Mouse (Mus musculus) lung, postnatal 36 days (tissue): ENCODE measurements at regions not wholly inside any gene's neighbourhood (a gene's known extent, or its start where the extent isn't known, plus 50 kb on each side); places are given as distances from the start of the nearest gene placed in this dataset.
A peak's percentile ranks its signal among the peaks of the same experiment; 100 is the strongest.

Experiments used
- DNase-seq: peaks from one replicate; pipeline ENCODE4 v3.0.0; 2022; ENCODE audit warnings: mixed read lengths

DNA sequence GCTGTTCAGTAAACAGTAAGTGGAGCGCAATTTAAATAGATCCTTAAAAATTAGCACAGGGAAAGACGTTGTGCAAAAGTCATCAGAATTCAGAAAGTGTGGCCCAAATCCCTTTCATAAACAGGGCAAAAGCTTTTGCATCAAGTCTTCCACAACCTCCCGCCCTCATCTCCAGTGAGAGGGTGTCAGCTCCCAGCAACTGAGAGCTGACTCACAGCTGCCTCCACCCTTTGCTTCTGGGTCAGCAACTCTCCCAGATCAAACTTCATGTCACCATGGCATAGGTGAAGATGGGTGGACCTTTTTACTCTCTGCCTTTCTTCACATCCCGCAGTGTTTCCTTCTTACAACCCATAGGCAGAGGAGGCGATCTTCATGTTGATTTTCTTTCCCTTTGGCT is 768.0 kb downstream of the Gm826 start:
- DNase-seq: no peak

- DNase-seq: peak; percentile 38
Measured at GRCm38 (mm10) chr2:159566461-159566860, 767.5 kb downstream of the Gm826 start.

DNA sequence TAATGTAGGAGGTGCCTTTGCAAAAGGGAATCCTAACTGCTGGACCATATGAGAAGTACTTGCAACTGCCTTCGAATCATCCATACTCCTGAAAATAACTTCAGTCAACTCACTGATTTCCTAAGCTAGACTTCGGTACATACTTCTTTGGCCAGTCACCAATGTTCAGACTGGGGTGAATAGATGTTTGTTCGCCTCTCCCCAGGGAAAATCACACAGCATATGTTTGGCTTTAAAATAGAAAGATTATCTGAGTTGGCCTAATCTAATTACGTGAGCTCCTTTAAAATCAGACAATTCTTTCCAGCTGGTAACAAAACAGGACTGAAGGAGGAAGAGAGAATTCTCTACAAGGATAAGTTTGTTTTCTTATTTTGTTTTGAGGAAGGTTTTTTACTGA is 765.6 kb downstream of the Gm826 start:
- DNase-seq: no peak

GRCm38 (mm10) chr2:159571862-159572261 is 762.1 kb downstream of the Gm826 start:
- no peak for DNase-seq

GRCm38 (mm10) chr2:159575271-159575670 is 758.7 kb downstream of the Gm826 start:
- no peak for DNase-seq

DNA sequence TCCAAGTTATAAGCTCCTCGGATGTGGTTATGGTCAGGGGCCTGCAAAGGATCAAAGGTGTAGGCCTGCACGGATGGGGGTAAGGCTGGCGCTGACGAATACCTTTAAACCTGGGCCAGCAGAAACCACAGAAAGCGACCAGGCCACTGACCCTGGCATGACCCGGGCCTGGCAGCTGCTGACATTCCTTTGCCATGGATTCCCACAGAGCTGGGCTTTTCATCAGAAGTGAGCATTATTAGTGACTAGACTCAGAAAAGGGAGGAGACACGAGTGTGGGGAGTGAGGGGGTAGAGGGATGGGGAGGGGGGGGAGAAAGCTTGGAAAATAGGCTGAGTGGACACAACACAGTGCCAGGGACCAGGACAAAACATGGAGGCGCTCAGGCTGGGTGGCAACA is 750.9 kb downstream of the Gm826 start:
- no peak for DNase-seq

DNA sequence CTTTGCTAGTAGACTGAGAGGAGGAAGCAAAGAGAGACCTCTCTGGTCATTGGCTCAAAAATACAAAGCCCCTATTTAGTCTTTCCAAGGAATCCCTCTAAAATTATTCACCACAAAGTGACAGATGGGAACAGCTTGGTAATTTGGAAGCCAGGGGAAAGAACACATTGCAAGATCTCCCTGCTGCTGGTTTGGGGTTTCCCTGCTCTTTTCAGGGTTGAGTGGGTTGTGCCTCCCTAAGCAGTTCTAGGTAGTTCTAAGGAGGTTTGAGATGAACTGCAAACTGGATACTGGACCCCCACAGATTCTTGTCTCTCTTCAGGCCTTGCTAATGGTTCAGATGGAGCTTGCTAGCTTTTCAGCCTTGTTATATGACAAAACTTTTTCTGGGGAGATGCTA is 749.3 kb downstream of the Gm826 start:
- no peak for DNase-seq

DNA sequence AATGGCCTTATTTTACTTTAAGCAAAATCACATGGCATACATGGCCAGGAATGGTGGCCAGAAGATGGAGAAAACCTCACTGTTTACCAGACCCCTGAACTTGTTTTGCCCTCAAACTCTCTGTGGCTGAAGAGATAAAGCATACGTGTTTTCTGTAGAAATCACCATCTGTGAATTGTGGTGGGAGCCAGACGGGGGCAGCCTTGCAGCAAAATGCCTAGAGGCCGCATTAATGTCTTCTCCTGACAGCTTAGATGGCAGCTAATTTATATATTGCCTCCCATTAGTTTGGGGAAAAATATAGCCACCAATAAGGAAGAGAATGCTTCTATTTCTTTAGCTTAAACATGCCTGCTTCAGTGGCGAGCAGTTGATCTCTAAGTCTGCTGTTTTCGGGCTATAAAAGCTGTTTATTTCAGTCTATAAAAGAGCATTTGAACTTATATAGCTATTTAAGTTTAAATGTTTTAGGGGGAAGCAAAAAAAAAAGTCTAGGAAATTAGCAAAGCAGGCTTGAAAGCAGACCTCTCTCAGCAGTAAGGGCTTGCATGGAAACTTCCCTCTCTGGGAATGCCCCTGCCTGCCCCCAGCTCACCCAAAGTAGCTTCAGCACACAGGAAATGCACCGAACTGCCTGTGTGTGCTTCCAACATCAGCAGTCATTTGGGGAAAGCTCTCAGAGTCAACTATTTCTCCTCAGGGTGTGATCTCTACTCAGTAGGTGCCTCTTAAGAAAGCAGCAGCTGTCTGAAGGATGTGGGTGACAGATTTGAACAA is 747.1 kb downstream of the Gm826 start:
- DNase-seq: no peak

DNA sequence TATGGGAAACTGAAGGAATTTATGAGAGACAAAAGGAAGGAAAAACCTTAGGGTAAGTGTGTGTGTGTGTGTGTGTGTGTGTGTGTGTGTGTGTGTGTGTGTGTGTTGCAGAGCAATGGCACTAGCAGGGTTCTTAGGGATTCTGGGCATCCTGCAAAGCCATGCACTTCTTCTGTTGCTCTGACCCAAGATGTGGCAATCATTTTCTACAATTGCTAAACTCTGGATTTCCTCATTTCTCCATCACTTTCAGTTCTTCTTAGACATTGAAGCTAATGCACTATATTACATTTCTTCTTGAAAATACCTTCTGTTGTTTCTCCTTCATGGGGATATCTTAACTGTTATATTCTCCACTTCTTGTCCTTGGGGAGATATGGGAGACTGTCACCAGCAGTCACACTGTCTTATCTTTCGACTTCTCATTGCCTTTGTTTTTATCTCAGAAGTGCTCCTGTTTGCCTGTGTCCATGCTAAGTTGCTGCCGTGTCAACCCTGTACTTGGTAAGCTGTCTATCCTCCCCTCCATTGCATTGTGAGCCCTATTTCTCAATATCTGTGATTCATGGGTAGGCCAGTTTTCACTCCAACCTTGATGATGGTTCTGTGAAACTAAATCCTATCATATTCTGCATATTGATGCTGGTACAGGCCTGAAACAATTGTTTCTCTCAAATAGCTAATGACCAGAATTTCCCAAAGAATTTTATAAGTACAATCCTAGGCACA is 742.4 kb downstream of the Gm826 start:
- DNase-seq: no peak

- DNase-seq: peak; percentile 6
Measured at GRCm38 (mm10) chr2:159592841-159593240, 741.1 kb downstream of the Gm826 start.

DNA sequence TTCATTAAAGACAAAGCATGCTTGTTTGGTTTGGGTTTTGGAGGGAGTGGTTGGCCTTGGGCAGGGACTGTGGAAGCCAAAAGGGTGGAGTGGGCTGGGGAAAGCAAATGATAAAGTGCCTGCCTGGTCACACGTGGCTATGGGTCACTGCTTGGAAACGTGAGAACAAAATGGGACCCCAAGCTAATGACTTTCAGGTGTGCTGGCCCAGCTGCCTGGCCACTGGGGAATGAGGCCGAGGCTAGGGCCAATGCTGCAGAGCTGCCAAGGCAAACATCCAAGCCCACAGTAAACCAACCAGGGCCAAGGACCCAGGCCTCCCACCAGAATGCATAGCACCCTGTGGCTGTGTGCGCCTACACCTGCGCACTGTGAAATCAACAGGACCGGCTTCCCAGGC is 737.7 kb downstream of the Gm826 start:
- no peak for DNase-seq

DNA sequence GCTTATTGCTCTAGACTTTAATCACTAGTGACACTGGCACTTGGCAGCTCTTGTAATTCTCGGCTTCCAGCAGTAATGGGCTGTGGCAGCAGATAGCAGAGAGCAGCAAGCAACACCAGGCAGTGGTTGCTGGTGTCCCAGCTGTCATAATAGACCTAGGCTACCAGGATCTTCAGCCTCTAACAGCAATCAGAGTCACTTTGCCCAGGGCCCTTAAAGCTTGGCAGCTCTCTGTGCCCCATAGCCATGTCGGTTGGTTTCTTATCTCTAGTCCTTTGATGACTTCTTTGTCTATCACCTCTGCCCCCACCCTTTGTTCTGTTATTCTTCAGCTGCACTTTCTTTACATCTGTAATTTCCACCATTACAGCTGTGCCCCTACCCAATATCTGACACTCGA is 735.9 kb downstream of the Gm826 start:
- DNase-seq: no peak

DNA sequence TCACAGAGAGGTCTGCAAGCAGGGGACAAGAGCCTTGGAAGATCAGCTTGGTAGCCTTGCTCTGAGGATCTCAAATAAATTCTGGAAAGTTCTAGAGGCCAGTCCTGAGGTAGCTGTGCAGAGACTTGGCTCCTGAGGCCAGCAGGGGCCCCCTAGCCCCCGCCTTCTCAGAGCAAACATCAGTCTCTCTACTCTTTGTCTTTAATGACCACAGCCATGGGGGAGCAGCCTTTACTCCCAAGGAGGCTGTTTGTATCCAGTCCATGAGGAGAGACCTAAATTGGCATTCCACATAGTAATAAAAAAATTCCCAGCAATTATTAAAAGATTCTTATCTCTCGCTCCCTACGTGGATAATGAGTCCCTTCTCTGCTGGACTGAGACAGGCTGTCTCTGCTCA is 726.8 kb downstream of the Gm826 start:
- no peak for DNase-seq

DNA sequence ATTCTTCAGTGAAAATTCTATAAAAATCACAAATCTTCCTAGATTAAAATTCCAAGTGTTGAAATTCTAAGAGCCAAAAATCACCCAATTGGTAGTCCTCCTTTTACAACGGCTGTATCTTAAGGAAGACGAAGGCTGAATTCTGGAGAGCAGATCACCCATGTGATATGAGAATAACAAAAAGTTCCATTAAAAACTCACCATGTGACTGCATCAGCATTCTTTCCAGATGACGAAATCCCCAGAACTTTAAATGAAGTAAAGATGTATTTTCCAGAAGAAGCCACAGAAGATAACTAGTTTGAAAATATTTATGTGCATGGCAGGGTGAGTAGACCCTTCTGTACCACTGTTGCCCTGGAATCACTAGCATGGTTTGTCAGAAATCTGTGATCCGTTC is 723.5 kb downstream of the Gm826 start:
- no peak for DNase-seq

DNA sequence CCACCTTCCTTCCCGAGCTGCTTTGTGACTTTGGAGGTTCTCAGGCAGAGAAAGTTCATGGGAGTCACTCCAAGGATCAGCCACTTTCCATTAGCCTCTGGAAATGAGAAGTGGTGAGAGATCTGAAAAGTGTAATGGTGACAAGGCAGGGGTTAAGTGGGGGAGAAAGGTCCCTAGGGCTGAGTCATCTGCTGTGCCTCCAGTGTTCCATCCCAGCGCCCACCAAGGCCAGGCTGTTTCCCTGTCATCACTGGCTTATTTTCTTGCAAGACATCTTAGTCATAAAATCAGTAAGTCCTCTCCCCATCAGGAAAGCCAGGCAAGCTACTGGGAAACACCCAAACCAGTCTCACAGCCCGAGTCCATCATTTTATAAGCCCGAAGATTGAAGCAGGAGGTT is 717.3 kb downstream of the Gm826 start:
- no peak for DNase-seq

DNA sequence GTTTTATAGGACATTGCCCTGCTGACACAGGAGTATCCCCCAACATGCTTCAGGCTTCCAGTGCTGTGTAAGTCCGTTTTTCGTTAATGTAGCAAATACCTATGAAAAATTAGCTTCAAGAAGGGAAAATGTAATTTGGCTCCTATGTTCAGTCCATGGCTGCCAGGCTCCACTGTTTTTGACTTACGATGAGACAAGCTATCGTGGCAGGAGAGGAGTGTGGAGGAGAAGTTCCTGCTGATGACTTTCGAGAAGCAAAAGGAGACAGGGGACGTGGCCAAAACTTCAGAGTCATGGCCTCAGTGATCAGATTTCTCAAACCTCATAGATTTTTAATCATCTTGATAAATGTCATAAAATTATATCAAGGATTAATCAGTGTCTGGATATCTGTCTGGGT is 712.7 kb downstream of the Gm826 start:
- no peak for DNase-seq

DNA sequence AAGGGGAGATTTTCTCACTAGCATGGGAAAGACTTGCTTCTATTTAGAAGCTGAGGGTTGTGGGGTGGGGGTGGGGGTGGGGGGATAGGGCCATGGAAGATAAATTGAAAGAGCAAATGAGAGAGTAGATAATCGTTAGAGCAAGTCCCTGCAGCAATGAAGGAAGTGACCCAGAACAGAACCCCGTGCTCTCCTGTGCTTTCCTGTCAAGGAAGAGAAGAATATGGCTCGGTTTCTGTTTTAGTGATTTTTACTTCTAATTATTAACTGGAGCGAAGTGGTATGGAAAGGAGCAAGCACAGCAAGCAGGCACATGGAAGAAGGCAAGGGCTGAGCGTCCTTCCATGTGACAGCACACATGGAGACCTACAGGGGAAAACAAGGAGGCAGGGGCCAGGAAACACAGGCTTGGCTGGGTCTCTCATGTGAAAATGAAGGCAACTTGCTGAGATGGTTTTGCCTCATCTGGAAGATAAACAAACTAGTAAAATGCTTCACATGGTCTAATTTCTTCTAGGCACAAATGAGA is 711.8 kb downstream of the Gm826 start:
- no peak for DNase-seq

GRCm38 (mm10) chr2:159625306-159625705 is 708.7 kb downstream of the Gm826 start:
- DNase-seq: no peak

DNA sequence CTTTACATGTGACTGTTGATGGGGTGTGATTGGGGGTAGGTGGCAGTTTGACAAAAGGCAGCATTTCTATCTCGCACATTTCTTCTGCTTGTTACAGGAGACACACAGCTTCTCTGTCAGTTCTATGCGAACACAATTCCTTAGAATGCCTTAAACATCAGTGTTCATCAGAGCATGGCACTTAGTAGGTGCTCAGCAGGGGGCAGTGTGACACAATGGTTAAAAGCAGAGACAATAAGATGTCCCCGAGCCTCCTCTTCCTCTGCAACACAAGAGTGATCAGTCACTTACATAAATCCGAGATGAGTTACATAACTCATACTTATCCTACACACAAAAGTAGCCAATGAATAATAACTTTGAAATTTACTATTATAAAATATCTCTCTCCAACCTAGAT is 688.1 kb downstream of the Gm826 start:
- peak; percentile 67 for DNase-seq

DNA sequence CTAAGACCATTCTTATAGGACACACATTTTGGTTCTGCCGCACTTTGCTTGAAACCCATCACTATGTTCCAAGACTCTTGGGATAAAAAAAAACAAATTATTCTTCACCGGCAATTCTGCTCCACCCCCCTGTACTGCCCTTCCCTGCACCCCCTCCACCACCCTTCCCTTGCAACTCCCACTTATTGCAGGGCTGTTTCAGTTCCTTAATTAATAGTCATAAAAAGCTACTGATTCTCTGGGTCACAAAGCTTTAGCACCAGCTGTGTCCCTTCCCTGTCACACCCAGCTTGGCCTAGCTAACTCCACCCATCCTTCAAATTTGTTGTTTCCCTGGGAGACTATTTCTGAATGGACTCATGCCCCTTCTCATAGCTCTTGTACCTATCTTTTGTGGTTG is 687.4 kb downstream of the Gm826 start:
- peak; percentile 35 for DNase-seq

- no peak for DNase-seq
Measured at GRCm38 (mm10) chr2:159652243-159652642, 681.7 kb downstream of the Gm826 start.

DNA sequence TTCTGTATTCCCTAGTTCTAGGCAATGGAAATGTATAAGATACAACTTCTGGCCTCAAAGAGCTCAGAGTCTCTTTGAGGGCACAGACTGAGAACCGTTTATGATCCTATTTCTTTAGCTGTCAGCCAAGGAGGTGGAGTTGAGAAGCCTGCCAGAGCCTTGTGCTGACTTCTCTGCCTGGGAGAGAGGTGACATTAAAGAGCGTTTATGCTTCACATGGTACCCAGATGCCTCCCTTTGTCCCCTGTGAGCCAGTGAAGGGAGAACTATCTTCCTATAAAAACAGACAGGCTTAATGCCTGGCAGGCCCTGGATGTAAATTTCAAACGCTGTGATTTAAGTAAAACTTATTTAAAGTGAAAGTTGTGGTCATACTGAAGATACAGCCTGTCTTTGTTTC is 657.1 kb downstream of the Gm826 start:
- no peak for DNase-seq

- no peak for DNase-seq
Measured at GRCm38 (mm10) chr2:159680641-159681040, 653.3 kb downstream of the Gm826 start.

- DNase-seq: no peak
Measured at GRCm38 (mm10) chr2:159703100-159703499, 630.9 kb downstream of the Gm826 start.
